Mouse (Mus musculus): ENCODE results near the gene Unc5cl. TPM values are rescaled to one million over a fixed set of nuclear protein-coding genes. Genes with fewer than 3 reads are reported as not detected.

The Unc5cl gene
- total RNA-seq (2021), result 1 to 10 TPM in 1 of 2 experiments, under 1 TPM in 1; 0.98 to 2.0 TPM
- long read RNA-seq, partial matches to known transcripts, result 0 of 1 reads
- long read RNA-seq, other reads (novel, unspliced or antisense), result 1 of 1 reads

DNA sequence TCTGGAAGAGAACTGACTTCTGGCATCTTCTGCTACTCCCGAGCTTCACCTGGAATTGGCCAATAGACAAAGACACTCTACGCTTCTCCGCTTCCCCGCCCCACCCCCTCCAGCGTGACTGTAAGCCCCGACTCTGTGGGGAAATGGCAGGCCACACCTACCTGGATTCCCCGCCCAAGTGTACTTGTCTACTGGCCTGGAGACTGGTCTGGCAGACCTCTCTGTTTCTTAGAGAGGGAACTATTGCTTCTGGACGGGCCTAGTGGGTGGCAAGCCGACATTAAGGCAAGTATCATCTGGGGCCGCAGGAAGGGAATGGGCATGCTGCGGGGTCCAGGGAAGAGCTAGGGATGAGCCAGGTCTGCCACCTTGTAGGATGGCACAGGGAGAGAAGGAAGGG is at the start of gene Unc5cl:
Gene Unc5cl, plus strand, starts transcription at position 214 of the 400 bp plus-strand sequence.
- no peak for DNase-seq (ENCODE audit: low spot score in 2 of 2)

DNA sequence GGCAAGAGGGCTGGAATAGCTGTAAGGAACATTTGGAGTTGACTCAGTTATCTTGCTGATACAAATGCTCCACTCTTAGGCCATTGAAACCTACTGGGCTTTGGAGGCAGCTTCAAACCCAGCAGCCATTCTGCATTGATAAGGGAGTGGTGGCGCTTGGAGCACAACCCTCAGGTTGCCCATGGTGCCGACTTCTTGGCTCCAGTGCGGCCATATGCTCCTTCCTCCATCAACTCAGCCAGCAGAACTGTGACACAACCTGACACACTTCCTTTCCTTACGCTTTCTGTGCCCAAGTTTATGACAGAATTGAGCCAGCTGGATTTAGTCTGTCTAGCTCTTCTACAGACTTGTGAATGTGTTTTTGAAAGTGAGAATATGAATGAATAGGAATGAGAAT is 47.5 kb upstream of the Unc5cl start:
- no peak for DNase-seq (ENCODE audit: low spot score in 2 of 2)

DNA sequence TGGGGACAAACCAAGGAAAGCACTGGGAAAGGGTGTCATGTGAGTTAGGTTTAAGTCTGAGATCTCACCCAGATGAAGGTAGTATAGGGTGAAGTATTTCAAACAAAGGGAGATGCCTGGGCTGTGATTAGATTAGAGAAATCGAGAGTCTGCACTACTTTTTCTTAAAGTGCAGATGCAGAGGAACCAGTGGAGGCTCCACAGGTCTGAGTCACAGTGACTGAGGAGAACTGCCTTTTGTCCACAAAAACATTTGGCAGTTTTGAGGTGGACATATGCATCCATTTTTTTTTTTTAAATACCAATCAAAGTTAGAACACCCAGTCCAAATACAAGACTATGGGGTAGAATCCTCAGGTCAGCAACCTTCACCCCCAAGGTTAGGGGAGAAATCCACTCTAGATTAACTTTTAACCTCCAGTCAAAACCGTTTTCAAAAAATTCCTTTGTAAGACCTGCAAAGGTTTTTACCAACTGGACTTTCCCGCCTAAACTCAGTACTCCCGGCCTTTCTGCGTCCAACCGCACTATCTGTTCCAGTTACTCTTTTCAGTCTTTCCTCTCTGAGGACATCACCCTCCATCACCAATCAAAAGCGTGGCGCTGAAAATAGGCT is 46.7 kb upstream of the Unc5cl start:
- no peak for DNase-seq (ENCODE audit: low spot score in 2 of 2)

DNA sequence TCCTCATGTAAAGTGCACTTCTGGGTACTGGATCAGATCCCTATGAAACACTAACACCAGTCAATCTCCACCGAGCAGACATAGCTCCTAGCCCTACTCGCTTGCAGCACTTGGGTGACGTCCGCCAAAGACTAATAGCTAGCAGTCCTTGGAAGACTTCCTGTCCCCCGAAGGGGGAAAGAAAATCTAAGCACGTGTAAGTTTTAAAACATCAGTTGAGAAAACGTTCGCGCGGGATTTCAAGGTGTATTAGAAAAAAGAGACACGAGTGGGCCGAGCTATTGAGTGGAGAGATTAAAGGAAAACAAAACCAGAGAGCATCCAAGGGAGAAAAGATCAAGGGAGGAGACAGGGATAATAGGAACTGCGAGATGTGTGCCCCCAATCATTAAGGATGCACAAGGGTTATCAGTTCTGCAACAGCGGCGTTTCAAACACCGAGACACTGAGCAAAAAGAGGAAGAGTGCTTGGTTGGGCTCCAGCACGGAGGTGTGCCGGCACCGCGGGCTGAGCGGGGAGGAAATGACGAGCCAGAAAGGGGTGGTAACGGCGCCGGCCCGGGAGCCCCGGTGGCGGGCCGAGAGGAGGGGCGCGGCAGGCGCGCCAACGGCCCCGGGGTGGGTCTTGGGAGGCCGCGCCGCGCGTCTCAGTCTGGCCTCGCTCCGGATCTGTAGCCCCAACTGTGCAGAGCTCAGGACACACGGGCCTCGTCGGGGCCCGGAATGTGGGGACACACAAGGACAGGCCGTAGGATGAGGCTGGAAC is 46.0 kb upstream of the Unc5cl start:
- peak; percentile 65 to 75 for DNase-seq (ENCODE audit: low spot score in 2 of 2)

DNA sequence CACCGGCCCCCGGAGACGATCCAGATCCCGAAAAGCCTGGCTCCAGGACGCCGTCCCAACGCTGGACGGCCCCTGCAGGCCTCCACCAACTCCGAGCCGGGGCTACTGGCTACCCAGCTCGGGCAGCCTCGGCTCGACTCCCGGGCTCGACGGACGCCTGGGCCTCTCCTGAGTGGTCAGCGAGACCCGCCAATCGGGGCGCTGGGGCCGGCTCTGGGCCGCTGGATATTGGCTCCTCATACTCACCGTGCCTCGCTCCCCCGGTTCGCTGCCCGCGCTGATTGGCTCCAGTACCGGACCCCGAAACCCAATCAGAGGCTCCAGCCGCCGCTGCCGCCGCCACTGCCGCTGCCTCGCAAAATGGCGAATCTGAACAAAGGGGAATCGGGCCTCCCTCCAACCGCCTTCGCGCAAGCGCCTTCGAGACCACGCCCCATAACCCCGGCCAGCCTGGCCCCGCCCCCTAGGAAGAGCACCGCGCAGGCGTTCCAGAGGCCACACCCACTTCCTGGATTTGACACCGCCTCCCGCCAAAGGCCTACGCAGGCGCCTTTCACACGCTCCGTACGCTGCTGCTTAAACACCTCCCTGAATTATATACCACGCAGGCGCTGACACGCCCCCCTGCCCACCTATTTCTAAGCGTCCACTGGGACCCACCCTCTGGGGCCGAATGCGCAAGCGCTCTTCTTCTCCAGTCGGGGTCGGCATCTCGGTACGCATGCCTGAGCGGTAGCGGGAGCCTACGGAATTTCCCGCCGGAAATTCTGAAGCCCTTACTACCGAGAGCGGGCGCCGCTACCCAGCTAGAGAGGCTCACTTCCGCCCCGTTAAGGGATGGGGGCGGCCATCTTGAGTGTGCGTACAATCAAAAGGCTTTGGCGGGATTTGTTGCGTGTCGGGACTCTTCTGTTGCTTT is 45.1 kb upstream of the Unc5cl start, which contains the start of the genes Nfya and Oard1:
Gene Nfya, minus strand, starts transcription at position 527 of the 919 bp plus-strand sequence.
Gene Oard1, plus strand, starts transcription at position 635 of the 919 bp plus-strand sequence.
- peak; percentile 100 for DNase-seq (ENCODE audit: low spot score in 2 of 2)

DNA sequence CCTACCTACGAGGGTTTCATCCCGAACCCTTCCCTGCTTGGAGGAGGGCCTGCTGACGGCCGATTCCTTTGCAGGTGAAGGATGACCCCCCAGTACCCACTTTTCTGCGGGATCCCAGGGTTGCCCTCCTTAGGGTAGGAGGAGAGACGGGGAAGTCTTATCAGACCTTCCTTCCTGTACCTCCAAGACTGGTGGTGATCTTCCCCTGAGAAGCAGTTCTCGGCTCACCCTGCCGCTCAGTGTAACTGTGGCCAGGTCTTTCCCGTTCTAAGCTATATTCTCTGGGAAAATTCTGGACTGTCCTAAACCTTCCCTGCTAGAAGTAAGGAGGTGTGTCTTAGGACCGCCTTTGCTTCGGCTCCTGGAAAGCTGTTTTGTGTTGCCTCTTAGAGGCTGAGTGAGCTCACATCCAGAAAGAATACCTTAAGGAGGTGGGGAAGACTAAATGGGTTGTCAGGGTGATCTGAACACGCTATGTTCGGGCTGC is 44.4 kb upstream of the Unc5cl start:
- no peak for DNase-seq (ENCODE audit: low spot score in 2 of 2)

DNA sequence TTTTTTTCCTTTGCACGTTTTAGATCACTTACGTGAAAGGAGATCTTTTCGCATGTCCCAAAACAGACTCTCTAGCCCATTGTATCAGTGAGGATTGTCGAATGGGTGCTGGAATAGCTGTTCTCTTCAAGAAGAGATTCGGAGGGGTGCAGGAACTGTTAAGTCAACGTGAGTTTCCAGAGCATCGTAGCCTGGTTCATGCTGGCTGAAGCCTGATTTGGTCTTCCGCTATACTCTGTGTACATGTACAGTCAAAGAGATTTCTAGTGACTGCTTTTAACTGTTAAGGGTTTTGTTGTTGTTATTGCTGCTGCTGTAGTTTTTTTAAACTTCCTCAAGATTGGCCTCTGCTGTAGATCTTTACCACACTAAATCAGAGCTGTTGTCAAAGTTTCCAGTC is 43.5 kb upstream of the Unc5cl start:
- no peak for DNase-seq (ENCODE audit: low spot score in 2 of 2)

DNA sequence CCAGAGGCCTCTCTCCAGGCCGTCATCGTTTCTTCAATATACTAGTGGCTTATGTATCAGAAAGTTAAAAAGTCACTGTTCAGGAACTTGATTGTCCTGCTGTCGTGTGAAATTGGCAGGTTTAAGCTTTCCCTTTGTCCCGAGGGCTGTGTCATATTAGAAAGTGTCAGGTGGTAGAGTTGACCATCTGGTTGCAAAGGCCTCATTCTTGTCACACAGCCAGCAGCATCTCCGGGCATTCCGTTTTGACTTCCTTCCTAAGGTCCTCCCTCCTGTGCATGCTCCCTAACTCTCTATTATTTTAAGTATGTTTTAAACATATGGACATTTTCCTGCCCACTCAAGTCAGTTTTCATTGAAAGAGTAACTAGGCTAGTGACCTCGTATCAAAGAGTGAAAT is 38.7 kb upstream of the Unc5cl start:
- DNase-seq (ENCODE audit: low spot score in 2 of 2), result no peak

DNA sequence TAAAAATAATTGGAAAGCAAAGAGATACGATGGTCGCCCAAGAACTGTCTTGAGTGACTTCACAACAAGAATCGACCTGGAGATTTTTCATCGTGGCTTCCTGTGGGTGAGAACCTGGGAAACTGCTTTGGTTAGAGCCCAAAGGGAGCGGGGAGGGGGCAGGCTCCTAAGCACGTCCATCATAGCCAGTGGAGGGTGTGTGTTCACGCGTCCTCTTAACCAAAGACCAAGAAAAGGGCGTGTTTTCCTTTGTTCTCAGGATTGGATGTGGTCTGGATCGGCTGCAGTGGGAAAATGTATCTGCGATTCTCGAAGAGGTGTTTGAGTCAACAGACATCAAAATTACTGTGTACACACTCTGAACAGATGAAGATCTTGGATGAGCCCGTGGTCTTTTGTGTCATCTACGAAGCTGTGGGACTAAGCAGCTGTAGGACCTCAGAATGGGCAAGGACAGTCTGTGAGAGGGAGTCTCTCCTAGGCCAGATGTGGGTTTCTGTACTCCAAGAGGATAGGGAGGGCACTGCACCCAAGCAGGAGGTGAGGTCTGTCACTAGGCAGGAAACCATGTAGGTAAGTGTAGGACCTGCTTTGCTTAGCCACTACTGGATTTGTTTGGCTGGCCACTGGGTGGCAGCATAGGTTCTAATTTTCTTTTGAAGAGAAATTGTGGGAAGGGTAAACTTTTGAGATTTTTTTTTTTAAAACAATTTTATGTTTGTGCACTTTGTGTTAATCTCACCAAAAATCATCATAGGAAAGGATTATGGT is 38.1 kb upstream of the Unc5cl start:
- DNase-seq (ENCODE audit: low spot score in 2 of 2), result peak; percentile 80 to 86

DNA sequence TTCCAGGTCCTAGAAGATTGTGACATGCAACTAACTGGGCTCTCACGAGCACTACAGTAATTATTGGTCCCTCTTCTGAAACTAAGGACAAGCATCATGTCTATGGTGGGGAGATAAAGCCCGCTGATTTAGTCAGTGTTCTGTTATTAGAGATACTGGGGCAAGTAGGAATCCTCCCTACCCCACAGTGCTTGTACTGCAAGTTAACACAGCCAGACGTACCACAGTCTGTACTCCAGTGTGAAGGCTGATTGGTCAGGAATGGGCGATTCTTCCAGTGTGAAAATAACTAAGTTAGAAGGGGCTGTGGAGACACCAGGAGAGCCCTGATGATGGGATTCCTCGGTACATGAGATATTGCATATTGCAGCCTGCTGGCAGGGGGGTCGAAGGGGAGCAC is 37.2 kb upstream of the Unc5cl start:
- no peak for DNase-seq (ENCODE audit: low spot score in 2 of 2)

DNA sequence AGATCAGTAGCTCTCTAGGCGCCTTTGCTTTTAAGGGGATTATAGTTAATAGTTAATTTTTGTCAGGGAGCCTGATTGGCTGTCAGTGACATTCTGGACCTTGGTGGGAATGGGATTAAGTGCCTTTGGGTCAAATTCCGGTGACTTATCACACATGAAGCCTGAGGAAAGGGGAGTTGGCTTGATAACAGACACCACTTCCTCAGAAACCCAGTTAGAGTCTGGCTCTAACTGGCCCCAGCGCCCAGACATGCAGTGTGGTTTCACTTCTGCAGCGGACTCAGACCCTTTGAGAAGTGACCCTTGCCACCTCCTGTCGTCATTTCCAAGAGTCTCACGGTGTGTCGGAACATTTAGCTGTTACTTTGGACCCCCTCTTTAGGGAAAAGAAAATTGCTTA is 36.5 kb upstream of the Unc5cl start:
- no peak for DNase-seq (ENCODE audit: low spot score in 2 of 2)

DNA sequence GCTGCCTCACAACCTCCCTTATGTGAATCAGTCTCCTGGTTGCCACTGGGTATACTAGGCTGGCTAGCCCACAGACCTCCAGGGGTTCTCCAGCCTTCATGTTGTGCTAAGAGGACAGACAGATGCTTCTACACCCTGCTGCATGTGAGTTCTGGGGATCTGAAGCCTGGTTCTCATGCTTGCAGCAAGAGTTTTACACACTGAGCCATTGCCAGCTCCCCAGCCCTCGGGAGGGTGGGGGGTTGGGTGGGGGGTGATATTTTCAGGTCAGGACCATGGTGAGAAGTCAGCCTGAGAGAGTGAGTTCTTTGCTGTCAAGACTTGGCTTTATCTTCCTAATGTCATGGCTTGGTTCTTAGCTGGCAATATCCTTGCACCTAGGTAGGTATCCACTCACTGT is 35.9 kb upstream of the Unc5cl start:
- no peak for DNase-seq (ENCODE audit: low spot score in 2 of 2)

DNA sequence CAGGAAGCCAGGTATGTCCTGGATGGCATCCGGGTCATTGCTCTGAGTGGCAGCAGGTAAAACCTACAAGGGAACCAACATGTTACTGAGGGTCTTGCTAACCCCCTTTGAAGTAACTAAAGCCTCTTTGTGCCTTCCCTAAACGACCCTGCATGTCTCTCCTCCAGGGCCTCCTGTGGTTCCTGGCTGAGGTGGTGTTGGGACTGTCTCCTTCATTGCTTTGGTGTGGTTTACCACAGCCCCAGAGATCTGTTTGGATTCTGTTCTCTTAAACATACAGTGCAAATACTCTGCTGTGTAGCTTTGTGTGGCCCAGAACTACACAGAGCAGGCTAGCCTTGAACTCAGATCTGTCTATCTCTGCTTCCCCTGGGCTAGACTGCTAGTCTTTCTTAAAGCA is 35.1 kb upstream of the Unc5cl start:
- no peak for DNase-seq (ENCODE audit: low spot score in 2 of 2)

DNA sequence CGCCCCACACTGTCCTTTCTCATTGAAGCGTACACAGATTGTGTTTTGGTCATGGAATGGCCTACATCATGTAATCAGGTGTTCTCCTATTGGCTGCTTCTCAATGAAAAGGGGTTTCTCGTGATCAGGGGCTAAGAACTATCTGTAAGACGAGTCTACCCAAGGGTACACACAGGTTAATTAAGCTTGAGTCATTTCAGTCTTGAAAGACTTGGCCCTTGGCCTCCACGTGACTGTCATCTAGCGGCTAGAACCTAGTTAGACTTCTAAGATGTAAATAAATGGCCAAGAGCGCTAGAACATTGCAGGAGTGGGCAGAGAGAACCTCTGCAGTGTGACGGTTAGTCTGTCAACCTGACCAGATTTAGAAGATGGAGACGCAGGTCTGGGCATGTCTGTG is 30.5 kb upstream of the Unc5cl start:
- DNase-seq (ENCODE audit: low spot score in 2 of 2), result no peak

DNA sequence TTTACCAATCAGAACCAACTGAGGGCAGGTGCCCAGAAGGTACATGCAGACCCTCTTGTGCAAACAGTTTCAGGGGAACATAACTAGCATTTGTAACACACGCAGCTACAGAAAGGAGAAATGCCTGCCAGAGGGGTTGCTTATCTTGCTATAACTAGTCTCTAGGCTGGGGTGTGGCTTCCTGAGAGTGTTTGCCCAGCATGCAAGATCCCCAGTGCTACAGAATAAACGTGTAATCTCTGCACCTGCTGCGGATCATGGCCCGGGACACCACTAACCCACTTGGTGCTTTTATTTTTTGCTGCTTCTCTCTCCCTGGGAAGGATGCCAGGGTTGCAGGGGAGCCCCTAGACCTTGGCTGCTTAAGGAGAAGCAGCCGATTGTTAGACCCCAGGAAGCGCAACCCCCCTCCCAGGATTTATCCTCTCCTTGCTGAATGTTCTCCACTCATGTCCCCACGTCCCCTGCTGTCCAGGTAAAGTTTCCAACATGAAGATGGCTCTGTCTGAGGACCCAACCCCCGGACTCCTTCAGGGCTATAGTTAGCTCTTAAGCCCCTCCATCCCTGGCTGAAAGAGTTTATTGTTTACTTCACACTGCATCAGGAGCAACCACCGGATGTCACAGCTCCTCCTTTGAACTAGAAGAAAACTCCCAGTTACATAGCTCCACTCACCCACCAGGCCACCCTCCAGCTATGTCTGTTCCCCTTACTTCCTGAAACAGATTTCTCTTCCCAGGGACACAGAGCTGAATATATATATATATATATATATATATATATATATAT is 28.7 kb upstream of the Unc5cl start:
- no peak for DNase-seq (ENCODE audit: low spot score in 2 of 2)

DNA sequence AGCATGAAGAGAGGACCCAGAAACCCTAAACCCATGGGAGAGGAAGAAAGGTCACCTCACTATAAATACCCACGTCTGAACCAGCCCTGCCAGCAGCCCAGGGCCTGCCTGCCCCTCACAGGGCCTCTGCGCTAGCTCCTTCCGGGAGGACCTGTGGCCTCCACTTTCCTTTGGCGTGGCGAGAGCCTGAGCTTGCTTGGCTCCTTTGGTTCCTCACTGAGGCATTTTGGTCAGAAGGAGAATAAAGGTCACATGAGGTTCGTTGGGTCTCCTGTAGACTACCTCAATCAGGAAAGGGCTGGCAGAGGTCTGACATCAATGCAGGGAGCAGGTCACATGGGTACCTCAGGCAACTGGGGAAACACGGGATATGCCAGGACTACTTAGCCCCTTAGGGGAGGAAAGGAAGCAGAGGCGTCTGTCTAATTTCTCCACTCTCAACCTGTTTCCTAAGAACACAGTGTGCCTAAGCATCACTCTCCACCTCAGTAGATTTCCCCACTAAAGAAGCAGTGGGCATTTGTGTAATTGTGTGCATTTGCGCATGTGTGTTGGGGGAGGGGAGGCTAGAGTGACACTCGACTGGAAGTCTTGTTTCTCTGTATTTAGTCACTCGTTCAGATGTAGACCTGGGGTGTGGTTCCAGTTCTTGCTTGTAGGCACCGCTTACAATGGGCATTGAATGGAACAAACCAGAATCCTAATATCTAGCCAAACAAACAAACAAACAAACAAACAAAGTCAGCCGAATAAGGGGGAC is 27.5 kb upstream of the Unc5cl start:
- DNase-seq (ENCODE audit: low spot score in 2 of 2), result no peak

DNA sequence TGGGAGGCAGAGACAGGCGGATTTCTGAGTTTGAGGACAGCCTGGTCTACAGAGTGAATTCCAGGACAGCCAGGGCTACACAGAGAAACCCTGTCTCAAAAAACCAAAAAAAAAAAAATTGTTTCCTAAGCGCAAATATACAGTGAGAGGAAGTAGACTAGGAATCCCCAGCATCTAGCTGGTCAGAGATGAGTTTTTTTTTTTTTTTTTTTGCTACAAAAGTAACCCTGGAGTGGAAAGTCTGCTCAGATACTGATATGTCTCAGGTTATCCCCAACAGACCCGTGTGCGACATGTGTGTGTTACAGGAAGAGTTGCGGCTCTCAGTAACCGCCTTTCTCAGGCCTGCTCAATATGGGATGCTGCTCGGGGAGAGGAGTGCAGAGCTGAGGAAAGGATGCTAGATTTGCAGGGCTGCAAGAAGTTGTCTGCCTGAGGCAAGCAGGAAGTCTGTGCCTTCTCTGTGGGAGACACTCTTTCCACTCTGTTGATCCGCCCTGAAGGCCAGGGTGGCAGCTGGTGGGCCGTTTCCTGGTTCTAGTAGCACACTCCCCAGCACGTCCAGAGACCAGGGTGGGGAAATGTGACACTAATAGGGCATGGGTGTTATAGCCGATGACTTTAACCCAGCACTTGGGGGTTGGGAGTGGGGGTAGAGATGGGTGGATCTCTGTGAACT is 26.7 kb upstream of the Unc5cl start:
- DNase-seq (ENCODE audit: low spot score in 2 of 2), result no peak

DNA sequence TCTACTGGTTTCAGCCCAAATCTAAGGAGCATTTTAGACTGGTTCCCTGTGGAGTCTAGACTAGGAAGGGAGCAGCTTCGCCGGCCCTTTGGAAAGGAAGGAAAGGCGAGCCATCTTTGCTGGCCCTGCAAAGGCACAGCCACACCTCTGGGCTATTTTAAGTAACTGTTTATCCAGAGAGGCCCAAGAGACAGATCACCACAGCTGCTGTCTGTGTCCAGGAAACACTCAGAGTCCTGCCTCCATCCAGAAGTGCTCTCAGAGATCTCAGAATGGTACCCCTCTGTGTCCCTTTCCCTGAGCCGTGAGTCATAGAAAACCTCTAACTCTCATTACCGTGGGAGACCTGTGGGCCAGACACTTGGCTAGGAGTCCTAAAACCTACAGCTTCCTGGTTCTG is 24.3 kb upstream of the Unc5cl start:
- DNase-seq (ENCODE audit: low spot score in 2 of 2), result no peak

DNA sequence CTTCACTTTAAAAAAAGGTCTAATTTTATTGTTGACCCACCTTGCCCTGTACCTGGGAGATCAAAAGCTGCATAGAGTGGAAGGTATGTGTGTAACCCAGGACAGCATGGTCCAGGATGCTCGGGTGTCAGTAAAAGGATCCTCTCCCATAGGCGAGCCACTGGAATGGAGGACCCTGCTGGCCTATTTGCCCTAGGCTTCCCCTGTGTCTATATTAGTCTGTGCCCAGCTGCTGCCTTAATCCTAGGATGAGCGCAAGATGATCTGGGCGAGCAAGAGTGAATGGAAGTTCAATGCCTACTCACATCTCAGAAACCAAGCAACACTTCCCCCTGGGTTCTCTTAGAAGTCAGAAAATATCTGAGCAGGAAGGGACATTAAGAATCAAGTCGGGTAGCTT is 23.6 kb upstream of the Unc5cl start:
- DNase-seq (ENCODE audit: low spot score in 2 of 2), result no peak

Measured in layer of hippocampus, postnatal 10 days (tissue).